Mouse (Mus musculus): ENCODE data around the gene Ptp4a2. TPM values are rescaled to one million over a fixed set of nuclear protein-coding genes. Genes with fewer than 3 reads are reported as not detected.
A peak's percentile ranks its signal among the peaks of the same experiment; 100 is the strongest.
"Not testable (repeated sequence)": the region's sequence is repeated elsewhere in the genome, so short reads cannot be mapped to it uniquely, and the experiment has no call there.

Ptp4a2 gene
- total RNA-seq, 1 experiment from 2014 or later: 505 TPM

DNA sequence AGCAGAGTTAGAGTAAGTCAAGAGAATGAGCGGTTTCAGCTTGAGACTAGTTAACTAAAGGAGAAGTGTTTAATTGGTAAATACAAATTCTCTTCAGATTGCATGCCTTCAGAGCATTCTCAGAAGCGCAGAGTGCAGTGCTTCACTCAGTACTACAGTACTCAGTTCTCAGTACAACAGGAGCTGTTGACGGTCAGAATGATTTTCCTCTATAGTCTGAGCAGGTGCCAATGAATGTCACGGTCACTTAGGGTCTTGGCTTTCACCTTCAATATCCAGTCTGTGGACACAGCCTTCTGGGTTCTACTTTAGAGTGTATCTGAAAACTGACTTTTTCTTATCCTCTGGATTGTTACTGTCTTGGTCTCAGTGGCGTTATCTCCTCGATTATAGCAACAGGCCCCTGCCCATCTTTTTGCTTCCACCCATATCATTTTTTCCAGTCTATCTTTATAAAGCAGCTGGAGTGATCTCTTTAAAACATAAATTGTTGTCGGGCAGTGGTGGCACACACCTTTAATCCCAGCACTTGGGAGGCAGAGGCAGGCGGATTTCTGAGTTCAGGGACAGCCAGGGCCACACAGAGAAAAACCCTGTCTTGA, 19.4 kb downstream of the Ptp4a2 start:
- ATAC-seq (replicated peaks; ENCODE audit: insufficient number of reproducible peaks, low FRiP score, low TSS enrichment, poor library complexity, severe bottlenecking): no peak

GRCm38 (mm10) chr4:129834581-129834980, 23.6 kb downstream of the Ptp4a2 start:
- ATAC-seq (replicated peaks; ENCODE audit: insufficient number of reproducible peaks, low FRiP score, low TSS enrichment, poor library complexity, severe bottlenecking): no peak

- ATAC-seq (replicated peaks; ENCODE audit: insufficient number of reproducible peaks, low FRiP score, low TSS enrichment, poor library complexity, severe bottlenecking): no peak
These were observed 24.3 kb downstream of the Ptp4a2 start for GRCm38 (mm10) chr4:129835296-129835695.

GRCm38 (mm10) chr4:129839866-129840555, 29.0 kb downstream of the Ptp4a2 start:
- 0 out of 2 replicates have a peak, but pooled peaks have one; percentile 31 for ATAC-seq (replicated peaks; ENCODE audit: insufficient number of reproducible peaks, low FRiP score, low TSS enrichment, poor library complexity, severe bottlenecking)

GRCm38 (mm10) chr4:129846823-129847222, 35.8 kb downstream of the Ptp4a2 start:
- no peak for ATAC-seq (replicated peaks; ENCODE audit: insufficient number of reproducible peaks, low FRiP score, low TSS enrichment, poor library complexity, severe bottlenecking)

GRCm38 (mm10) chr4:129850491-129850890, 39.5 kb downstream of the Ptp4a2 start:
- no peak for ATAC-seq (replicated peaks; ENCODE audit: insufficient number of reproducible peaks, low FRiP score, low TSS enrichment, poor library complexity, severe bottlenecking)

GRCm38 (mm10) chr4:129851861-129852260, 40.8 kb downstream of the Ptp4a2 start:
- ATAC-seq (replicated peaks; ENCODE audit: insufficient number of reproducible peaks, low FRiP score, low TSS enrichment, poor library complexity, severe bottlenecking): no peak

DNA sequence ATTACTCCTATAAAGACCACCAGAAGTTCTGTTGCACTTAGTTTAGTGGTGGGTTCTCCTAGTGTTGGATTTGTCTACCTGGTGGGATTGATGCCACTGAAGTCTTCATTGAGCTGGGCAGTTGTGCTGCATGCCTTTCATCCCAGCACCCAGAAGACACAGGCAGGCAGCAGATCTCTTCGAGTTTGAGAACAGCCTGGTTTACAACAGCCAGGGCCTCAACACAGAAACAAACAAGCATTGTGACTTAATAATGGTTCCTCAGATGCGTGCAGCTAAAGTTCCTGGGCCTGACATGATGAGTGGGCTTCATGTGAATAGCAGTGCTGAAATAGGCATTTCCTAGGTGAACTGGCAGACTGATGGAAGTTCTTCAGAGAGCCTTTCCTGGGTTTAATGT, 42.0 kb downstream of the Ptp4a2 start:
- ATAC-seq (replicated peaks; ENCODE audit: insufficient number of reproducible peaks, low FRiP score, low TSS enrichment, poor library complexity, severe bottlenecking): no peak

DNA sequence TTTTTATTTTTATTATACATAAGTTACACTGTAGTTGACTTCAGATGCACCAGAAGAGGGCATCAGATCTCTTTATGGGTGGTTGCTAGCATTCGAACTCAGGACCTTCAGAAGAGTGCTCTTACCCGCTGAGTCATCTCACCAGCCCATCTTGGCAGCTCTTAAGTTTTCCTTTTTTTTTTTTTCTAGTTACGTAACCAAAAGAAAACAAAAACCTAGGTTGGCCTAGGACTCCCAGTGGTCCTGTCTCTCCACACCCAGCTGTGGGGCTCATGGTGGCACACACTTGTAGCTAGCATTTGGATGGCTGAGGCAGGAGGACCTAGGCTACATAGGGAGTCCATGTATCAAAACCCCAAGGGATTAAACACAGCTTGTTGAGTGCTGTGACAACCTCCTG, 43.0 kb downstream of the Ptp4a2 start:
- ATAC-seq (replicated peaks; ENCODE audit: insufficient number of reproducible peaks, low FRiP score, low TSS enrichment, poor library complexity, severe bottlenecking): no peak

DNA sequence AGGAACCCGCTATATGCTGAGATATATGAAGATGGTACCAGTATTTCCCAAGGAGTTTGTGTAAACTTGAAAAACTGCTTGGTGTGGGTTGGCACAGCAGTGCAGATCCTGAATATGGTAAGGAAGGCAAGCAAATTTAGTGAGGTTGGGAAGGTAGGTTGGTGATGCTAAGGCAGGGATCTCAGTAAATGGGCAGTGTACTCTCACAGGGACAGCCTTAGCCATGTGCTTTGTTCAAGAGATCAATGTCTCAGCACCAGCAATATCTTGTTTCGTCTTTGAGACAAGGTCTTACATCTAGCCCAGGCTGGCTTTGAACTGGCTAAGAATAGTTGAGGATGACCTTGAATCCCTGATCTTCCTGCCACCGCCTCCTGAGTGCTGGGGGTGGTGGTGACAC, 43.6 kb downstream of the Ptp4a2 start:
- ATAC-seq (replicated peaks; ENCODE audit: insufficient number of reproducible peaks, low FRiP score, low TSS enrichment, poor library complexity, severe bottlenecking): no peak

DNA sequence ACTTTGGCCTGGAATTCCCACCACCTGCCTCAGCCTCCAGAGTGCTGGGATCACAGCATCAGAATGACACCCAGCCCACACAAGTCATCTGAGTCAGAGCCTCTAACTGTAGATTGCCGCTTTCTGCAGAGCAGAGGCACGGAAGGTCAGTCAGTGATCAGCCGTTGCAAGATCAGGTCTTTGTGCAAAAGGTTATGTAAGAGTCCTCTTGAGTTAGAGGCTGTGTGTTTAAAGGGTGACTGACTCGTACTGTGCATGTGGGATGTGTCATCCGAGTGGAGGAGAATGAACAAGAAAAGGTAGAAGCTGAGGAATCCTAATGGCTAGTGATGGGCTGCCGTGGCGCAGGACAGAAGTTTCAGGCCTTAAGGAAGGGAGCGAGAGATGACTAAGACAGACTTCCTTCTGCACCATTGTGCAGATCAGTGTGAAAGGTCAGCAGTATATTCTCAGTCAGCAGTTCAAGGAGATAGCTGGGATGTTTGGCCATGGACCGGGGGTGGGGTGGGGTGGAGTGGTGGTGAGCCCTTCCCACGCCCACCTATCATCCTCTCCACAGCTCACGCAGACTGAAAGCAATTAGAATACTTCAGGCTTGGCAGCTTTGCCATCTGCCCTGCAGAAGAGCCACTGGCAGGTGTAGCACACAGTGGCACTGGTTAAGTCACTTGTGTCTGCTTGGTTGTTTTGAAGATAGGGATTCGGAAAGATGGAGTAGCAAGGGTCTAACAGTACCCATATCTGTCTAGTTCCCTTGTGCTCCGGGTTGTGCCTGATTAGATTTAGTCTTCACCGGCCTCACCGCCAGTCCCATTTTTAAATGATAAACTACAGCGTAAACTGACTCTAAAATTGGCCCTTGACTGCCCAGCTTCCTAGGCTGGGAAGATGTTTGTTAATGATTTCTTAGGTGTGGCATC, 44.3 kb downstream of the Ptp4a2 start:
- no peak for ATAC-seq (replicated peaks; ENCODE audit: insufficient number of reproducible peaks, low FRiP score, low TSS enrichment, poor library complexity, severe bottlenecking)

DNA sequence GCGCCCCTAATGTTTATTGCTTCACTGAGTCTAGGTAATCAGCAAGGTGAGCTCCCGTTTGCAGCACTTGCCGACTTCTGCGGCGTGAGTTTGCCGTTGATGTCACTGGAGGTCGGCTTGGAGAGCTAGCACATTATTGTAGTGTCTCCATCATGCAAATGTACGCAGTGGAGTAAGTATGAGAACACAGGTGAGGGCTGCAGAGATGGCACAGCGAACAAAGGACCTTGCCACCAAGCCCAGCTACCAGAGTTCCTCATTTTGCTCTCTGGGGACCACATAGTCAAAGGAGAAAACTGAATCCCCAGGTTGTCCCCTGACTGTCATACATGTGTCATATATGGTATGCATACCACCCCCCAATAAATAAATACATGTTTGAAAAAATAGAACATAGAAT, 49.4 kb downstream of the Ptp4a2 start:
- no peak for ATAC-seq (replicated peaks; ENCODE audit: insufficient number of reproducible peaks, low FRiP score, low TSS enrichment, poor library complexity, severe bottlenecking)

DNA sequence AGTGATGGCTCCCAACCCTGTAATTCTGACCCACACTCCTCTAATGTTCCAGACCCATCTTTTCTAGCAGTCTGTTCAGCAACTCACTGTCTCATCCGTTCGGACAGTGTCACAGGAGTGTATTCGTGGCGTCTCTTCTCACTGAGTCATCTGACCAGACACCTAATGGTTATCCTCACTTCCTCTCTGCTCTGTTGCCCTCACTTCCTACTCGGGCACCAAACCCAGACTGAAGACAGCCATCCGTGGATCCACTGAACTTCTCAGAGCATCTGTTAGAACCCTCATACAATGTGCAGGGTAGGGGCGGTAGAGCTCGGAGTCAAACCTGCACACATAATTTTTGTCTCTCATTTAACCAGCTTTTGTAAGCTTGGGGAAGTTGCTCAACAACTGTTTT, 50.4 kb downstream of the Ptp4a2 start:
- peak; percentile 86 for ATAC-seq (replicated peaks; ENCODE audit: insufficient number of reproducible peaks, low FRiP score, low TSS enrichment, poor library complexity, severe bottlenecking)

GRCm38 (mm10) chr4:129862357-129862756, 51.3 kb downstream of the Ptp4a2 start:
- no peak for ATAC-seq (replicated peaks; ENCODE audit: insufficient number of reproducible peaks, low FRiP score, low TSS enrichment, poor library complexity, severe bottlenecking)

- ATAC-seq (replicated peaks; ENCODE audit: insufficient number of reproducible peaks, low FRiP score, low TSS enrichment, poor library complexity, severe bottlenecking): not testable (repeated sequence)
These were observed 55.2 kb downstream of the Ptp4a2 start for GRCm38 (mm10) chr4:129866171-129866570.

DNA sequence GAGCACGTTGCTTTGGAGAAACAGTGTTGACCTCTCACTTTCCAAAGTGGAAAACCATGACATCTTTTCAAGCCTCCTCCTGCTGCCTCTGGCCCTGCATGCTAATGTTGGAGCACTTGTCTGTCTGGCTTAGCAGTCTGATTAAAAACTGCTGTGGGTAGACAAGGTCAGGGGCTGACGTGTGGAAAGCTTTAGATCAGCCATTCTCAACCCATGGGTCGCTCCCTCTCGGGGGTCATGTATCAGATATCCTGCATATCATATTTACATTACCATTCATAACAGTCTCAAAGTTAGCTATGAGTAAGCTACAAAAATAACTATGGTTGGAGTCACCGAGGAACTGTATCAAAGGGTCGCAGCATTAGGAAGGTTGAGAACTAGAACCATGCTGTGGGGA, 57.2 kb downstream of the Ptp4a2 start:
- no peak for ATAC-seq (replicated peaks; ENCODE audit: insufficient number of reproducible peaks, low FRiP score, low TSS enrichment, poor library complexity, severe bottlenecking)

- ATAC-seq (replicated peaks; ENCODE audit: insufficient number of reproducible peaks, low FRiP score, low TSS enrichment, poor library complexity, severe bottlenecking): no peak
These were observed 59.5 kb downstream of the Ptp4a2 start for GRCm38 (mm10) chr4:129870483-129870882.

DNA sequence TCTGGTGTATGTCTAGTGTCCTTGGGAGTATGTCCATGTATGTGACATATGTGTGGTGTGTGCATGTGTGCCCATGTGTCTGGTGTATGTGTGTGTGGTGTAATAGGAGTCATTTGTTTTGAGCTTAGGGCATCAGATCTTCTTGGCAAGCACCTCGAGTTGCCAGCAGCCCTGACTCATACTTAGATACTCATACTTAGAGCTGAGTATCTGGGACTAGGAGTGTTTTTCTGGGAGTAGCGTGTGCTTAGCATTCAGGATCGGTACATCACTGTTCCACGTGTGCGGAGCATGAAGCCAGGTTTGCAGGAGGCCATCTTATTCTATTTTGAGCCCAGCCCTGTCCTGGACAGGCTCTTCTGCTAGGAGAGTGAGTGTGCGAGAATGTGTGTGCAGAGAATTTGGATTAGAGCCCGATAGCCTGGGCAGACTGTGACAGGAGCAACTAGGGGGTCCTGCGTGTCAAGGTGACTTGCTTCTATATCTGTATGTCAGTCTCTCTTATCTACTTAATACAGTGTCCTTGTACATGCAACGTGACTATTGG, 61.4 kb downstream of the Ptp4a2 start:
- ATAC-seq (replicated peaks; ENCODE audit: insufficient number of reproducible peaks, low FRiP score, low TSS enrichment, poor library complexity, severe bottlenecking): no peak

GRCm38 (mm10) chr4:129874805-129875204, 63.8 kb downstream of the Ptp4a2 start:
- ATAC-seq (replicated peaks; ENCODE audit: insufficient number of reproducible peaks, low FRiP score, low TSS enrichment, poor library complexity, severe bottlenecking): no peak
